Mouse (Mus musculus): ENCODE measurements around the gene Ubac2.

The Ubac2 gene

DNA sequence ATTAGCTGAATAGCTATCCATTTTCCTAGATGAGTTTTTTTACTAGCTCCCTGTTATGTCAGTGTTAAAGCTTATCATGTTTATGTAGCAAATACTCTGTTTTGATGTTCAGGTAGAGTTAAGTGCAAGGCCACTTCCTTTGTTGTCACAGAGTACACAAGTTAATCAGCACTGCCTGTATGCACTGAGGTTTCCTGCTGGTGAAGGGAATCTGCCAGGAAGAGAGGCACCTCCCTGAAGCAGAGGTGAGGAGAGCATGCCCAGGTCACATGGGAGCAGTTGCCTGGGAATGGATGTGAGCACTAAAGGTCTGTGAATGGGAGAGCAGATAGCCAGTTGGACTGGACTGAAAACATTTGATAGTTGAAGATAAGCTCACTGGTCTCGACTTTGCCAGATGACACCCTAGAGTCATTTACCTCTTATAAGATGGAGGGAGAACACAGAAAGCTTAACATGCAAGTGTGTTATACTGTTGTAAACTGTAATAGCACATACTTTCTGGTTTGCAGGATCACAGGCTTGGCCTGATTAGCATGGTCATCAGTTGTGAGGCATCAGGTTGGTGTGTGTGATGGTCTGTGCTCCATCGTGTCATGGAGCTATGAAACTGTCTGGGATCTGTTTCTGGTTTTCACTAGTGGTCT is 73.1 kb downstream of the Ubac2 start:
- DNase-seq (ENCODE audit: low spot score), result no peak

DNA sequence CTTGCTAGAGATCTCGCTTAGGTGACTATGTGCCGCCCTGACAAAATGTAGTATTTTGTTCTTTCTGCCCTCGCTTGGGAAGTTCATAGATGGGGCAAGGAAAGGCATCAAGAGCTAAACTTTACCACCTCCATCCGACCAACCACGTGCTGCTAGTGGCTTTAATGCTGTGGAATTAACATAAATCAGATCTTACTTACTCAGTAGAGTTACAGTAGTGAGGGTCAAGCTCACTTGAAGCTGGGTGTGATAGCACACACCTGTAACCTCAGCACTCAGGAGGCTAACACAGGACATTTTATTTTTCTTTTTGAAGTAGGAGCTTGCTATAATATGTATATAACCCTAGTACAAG is 73.6 kb downstream of the Ubac2 start:
- DNase-seq (ENCODE audit: low spot score), result no peak

DNA sequence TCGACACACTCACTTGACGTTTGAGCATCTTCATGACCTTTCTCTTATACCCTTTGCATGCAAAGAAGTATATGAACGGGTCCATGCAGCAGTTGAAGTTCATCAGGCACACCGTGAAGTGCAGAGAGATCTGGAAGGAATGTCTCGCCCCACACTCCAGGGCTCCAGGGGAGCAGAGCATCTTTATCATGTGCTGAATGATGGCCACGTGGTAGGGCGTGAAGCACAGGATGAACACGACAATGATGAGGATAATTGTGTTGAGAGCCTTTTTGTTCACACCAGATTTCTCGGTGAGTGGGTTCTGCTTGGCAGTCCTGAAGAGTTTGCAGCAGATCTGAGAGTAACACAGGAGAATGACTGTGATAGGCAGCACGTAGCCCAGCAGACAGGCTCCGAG is 75.7 kb downstream of the Ubac2 start:
- DNase-seq (ENCODE audit: low spot score), result no peak

DNA sequence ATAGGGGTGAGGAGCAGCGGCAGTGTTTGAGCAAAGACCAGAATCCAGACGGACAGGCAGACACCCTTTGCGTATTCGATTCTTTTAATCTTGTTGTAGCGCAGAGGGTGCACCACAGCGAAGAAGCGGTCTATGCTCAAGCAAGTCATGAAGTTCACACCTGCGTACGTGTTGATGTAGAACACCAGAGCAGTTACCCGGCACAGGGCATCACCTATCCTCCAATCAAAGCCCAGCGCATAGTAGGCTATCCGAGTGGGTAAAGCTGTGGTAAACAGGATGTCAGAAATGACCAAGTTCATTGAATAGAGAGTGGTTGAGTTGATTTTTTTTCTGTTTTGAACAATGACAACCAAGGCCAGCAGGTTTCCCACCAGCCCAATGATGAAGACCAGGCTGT is 76.2 kb downstream of the Ubac2 start:
- no peak for DNase-seq (ENCODE audit: low spot score)

DNA sequence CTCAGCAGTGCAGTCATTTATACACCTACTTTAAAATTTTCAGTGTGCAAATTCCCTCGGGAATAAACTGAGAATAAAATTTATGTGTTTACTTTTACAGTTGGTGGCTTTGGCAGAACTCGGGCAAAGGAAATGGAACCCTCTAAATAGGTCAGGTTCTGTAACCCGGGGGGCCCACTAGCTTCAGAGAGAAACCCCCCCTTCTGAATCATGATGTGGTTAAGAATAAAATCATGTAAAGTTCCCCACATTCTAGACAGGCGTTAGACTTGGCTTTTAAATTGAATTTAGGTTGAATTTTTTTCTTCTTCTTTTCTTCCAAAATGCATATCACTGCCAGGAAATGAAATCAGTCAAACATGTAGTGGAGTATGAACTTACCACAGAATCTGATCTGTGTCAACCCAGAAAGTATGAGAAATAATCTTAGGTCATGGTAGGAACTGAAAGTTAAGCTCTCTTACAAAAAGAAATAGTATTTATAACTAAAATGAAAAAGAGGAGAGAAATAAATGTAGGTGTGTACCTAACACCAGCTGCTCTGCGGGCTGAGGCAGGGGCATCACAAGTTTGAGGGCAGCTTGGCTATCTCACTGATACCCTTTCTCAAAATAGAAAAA is 76.9 kb downstream of the Ubac2 start:
- no peak for DNase-seq (ENCODE audit: low spot score)

DNA sequence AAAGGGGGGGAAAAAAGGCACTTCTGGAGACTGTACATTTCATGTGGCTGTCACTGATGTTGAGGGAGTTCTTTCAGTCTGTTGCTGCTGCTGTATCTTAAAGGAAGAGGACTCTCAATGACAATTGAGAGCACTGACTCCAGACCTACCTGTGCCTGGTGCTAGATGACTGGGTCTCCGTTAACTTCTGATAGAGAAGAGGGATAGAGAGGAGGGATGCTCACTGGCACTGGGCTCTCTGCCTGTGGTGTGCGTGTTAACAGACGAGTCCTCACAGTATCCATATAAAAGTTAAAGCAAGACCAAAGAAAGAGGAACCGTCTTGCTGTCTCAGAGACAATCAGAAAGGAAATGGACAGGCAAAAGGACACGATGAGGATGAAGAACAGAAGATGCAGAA is 77.9 kb downstream of the Ubac2 start:
- DNase-seq (ENCODE audit: low spot score), result no peak

DNA sequence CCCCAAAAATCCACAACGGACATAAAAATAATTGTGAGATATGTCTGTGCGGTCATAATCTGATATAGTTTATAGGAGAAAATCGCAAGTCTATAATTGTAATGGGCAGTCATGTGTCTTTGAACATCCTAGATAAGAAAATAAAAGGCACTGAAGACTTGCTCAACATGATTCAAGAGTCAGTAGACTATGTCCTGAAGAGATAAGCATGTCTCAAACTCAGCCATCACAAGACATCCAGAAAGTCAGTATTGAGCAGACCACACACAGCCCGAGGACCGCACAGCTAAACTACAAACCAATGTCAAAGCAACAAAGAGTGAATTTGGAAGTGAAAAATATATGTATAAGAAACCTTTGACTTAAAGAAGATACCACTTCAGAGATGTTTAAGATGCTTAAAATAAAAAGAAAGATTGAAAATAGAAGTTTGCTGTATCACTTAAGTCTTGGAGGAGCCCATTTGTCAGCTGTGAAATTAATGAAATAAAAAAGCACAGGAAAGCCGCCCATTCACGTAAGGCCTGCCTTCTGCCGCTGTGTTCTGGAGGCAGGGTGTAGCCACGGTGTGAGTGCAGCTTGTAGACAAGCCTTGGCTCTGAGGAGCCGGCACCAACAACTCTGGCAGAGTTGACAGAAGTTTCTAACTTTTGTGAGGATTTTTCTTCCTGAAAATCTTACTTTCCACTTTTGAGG is 78.9 kb downstream of the Ubac2 start:
- no peak for DNase-seq (ENCODE audit: low spot score)

DNA sequence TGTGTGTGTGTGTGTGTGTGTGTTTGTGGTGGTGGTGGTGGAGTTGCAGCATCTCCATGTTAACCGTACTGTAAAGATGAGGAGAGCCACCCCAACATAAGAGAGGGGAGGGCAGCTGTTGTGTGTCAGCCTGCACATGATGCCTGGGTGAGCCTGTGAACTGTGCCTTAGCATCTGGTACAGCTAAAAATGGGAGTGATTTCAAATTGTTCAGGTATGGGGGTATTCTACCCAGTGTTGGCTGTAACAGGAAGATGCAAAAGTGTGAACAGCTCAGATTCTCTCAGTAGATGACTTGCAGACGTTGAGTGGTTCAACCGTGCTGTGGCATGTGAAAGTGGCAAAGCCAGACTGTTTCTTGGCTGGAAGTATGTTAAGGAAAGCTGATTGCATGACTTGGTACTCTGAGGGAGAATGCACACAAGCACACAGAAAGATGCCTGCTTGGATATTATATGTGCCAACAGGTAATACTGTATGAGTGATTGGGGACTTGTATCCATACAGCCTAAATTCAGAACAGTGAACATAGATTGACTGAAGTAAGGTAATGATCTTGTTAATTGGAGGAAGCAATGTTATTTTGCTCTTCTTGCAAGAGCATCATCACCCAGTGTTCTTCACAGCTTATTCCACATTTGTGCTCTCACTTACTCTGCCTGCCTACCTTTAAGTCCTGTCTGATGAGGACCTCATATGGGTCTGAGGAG is 79.8 kb downstream of the Ubac2 start:
- DNase-seq (ENCODE audit: low spot score), result no peak

DNA sequence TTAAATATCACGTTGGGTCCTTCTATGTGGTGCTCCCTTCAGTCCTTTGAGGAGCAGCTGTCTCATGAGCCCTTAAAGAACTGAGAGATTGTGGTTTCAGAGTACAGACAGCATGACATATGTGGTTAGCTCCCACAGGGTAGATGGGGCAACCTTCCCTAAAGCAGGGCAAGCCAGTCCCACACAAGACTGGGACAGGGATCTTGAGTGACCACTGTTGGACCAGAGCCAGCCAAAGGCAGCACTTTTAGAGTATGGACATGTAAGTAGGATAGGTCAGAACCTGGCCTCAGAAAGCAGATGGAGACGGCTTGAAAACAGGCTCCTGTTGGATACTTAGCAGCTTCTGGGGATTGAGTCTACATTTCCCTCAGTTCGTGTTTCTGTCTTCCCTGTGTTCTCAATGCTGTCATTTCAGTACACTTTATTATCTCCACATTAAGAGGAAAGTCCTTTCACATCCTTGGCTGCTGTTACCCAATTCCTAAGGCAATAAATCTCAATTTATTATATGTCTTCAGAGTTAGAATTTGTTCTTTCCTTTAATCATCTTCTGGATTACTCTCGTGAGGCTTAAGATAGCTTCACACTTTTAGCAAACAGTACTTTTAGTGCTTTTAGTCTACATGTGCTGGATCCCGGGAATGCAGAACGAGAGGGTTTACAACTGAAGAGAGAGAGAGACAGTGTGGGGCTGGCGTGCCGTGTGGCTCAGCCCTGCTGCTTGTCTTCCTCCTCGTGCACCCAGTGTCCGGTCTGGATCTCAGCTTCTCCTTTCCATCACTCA is 80.5 kb downstream of the Ubac2 start:
- no peak for DNase-seq (ENCODE audit: low spot score)

DNA sequence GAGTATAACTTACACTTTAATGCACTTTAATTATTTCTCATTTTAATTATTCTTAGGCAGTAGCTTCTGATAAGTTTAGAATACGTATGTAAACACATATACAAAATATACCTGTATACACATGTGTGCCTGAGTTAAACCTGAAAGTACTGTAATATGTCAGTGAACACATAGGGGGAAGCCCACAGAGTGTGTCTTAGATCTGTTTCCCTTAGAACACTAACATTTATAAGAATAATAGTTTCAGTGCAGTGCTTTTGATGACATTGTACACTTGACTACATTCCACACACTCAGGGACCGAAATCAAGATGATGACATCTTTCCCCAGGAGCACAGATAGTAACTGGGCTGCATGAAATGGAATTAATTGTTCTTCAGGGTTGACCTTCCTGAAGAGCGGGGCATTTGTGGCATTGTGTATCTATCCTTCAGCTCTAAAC is 81.1 kb downstream of the Ubac2 start:
- no peak for DNase-seq (ENCODE audit: low spot score)

DNA sequence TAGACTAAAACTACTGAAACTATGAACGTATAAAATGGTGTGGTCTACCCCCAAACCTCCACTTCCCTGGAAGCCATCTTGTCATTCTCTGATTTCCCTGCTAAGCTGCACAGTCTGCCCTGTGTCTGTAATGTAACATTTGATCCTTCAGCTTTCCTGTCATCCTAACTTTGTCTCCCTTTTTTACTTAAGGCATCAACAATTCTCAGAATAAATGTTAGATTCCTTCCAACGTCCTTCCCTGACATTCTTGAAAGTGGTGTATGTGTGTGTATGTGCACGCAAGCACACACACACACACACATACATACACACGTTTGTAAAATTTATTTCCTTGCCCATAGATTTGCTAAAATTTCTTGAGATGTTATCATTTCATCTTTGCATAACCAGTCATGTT is 81.6 kb downstream of the Ubac2 start:
- no peak for DNase-seq (ENCODE audit: low spot score)

DNA sequence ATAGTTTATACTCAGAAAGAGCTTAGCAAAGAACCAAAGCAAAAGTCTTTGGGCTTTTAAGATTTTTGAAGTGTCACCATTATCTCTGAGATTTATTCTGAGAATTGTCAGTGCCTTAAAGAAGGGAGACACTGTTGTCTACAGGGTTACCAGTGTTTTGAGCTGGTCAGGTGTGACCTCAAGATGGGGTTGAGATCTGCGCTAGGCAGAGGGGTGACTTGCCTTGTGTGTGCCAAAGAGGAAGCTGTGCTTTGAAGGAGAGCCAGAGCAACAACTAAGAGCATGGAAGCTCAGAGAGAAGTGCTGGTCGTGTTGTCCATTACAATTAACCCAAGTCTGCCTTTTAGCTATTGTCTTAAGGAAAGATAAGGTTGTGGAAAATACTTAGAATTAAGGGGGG is 82.1 kb downstream of the Ubac2 start:
- DNase-seq (ENCODE audit: low spot score), result no peak

DNA sequence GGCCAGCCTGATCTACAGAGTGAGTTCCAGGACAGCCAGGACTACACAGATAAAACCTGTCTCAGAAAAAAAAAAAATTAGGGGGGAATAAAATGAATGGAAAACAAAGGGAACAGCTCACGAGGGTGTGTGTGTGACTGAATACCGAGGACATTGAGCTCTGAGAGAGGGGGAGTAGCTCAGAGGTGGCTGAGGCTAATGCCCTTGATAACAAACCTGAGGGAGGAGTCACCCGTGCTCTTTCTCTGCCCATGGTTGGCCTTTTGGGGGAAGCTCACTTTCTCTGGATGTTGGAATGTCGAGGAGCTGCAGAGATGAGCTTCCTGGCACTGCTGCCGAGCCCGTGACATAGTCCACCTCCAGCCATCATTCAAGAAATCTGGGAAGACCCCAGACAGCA is 82.6 kb downstream of the Ubac2 start:
- DNase-seq (ENCODE audit: low spot score), result no peak

DNA sequence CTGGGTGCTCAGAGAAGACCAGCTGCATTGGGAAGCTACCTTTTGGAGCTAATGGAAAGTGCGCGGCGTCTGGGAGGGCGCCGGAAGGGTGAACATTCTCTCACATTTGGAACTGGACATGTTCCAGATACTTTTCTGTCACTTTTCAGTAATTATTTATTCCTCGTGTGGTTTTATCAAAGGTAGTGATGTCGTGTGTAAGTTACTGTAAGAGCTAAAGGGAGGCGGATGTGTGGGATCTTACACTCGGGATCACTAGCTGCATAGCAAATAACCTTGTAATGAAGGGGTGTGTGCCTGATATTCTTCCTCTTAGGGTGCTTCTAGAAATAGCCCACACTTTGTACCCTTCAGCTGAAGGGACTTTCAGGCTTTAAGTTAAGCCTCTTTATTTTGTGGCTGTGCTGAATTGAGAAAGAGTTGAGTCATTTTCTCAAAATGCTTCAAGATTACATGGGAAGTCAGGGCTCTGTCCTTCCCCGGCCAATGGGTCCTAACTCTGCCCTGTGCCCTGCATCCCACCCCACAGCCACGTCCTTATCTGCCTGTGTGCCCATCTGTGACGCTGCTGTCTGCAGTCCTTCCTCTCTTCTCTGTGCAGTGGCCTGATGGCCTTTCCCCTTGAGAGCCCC is 83.2 kb downstream of the Ubac2 start:
- DNase-seq (ENCODE audit: low spot score), result no peak

DNA sequence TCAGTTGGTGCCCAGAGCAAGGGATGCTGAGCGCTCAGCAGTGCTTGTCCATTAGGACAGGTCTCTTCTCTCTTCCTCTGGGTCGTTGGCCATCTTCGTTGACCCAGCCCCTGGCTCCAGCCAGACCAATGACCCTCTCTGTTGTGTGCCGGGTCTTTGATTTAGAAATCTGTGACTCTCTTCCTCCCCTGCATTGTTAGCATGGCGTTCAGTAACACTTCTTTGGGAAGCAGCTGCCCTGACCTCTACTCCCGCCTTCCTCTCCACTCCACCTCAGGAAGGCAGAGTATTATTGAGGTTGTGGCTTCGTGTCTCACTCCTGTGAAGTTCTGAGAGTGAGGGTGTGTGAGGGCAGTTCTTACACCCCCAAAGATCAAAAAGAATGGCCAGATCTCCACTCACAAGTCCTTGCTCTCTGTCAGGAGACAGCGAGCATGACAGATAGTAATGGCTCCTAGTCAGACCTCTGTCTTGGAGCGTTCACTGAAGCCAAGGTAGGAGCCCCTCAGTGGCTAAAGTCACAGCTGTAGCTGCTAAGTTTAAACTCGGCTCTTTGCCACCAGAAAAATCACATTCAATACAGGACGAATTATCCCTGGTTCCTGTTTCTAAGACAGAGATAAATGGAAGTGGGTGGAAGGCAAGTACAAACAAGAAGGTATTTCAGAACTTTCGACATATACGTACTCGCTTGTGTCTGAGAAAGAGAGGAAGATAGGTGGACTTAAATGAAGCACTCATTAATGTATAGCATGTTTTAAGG is 83.9 kb downstream of the Ubac2 start:
- no peak for DNase-seq (ENCODE audit: low spot score)

DNA sequence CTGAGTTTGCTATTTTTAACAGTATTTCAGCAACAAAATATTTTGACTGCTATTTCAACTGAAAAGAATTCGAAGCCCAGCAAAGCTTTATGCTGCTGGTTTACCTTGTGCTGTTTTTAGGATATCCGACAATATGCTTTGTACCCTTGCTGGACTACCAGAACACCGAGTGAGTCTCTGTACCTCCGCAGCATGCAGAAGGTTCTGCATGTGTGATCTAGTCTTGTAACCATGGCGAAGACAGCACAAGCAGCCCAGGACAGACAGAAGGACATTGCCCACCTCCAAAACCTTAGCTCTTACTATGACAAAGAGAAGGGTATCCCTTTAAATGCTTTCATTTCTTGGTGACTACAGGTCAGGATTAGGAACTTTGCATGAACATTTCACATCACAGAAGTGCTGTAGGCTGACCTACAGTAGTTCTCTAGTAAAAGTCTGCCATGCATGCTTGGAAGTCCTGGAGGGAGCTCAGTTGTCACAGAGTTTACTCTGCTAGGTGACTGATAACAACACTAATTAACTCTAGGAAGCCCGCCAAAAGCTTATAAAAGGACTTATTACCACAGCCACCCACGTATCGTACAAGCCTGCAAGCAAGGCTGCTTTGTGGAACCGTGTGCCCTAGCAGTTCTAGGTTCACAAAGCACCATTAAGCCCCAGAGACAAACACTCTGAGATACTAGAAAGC is 85.0 kb downstream of the Ubac2 start:
- DNase-seq (ENCODE audit: low spot score), result no peak

DNA sequence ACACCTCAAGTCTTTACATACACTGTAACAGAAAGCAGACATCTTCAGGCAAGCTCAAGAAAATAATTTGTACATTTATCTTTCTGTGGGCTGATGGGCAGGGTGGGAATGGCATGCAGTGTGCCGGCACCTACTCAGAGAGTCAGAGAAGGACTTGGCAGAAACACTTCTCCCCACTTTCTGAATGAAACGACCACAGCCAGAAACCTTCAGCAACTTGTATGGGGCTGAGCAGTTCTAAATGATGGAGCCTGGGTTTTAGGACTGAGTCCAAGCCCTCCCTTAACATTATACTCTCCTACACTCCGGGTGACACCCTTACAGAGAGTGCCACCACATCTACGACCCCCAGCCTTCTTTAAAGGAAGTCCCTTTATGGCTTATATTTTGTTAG is 85.5 kb downstream of the Ubac2 start:
- DNase-seq (ENCODE audit: low spot score), result no peak

DNA sequence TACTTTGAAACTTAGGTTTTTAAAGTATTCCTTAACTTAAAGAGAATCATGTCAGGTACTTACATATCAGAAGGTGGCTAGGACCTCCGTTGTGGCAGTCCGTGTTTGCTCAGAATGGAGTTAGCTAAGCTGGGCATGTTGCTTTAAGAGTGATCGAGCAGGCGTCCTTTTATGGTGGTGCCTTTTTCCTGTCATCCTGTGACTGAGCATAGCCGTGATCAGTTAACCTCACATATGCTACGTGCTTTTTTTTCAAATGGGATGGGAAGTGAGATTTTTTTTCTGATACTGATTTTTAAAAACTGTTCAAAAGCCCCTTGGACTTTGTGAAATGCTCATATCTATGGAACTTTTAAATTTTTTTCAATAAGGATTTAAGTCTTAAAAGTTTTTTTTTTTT is 86.6 kb downstream of the Ubac2 start, which contains the start of gene Gpr183:
Gene Gpr183 (minus strand): TSS at position 206 of the 400 bp plus-strand sequence.
- peak; percentile 26 for DNase-seq (ENCODE audit: low spot score)

DNA sequence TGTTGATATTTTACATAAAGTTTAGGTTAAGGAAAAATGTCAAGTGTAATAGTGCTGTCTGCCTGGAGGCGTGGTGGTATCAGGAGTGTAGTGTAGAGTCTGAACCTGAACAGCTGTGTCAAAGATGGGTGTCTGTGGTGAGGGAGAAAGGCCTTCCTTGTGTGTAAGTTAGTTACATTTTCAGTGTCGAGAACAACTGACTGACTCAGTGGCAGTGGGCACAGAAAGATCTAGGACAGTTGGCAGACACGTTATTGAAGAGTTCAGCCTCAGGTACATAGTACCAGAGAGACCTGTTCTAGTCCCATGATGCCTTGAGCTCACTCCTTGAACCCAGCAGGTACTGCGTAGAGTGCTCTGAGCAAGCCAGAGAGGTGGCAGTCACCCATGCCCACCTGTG is 87.0 kb downstream of the Ubac2 start:
- DNase-seq (ENCODE audit: low spot score), result no peak

DNA sequence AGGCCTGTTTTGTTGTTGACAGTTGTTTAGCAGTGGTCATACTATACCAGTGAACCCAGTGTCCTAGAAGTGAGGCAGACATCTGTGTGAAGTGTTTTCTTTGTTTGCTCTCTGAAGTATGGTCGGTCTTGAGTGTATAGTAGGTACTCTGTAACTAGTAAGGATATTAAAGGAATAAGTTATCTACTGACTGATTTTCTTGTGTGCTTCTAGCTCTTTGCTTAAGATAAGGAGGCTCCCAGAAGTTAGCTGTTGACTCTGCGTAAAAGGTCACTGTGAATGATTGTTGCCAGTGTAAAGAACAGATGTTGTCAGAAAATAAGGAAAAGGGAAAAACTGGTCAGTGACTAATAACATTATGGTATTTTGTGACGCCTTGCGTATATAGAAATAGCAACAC is 88.7 kb downstream of the Ubac2 start:
- DNase-seq (ENCODE audit: low spot score), result no peak
